Mouse (Mus musculus): ENCODE results near the gene Fchsd2. TPM values are rescaled to one million over a fixed set of nuclear protein-coding genes. Genes with fewer than 3 reads are reported as not detected.

The Fchsd2 gene
- polyA plus RNA-seq, 1 experiment, result 0.02 TPM

DNA sequence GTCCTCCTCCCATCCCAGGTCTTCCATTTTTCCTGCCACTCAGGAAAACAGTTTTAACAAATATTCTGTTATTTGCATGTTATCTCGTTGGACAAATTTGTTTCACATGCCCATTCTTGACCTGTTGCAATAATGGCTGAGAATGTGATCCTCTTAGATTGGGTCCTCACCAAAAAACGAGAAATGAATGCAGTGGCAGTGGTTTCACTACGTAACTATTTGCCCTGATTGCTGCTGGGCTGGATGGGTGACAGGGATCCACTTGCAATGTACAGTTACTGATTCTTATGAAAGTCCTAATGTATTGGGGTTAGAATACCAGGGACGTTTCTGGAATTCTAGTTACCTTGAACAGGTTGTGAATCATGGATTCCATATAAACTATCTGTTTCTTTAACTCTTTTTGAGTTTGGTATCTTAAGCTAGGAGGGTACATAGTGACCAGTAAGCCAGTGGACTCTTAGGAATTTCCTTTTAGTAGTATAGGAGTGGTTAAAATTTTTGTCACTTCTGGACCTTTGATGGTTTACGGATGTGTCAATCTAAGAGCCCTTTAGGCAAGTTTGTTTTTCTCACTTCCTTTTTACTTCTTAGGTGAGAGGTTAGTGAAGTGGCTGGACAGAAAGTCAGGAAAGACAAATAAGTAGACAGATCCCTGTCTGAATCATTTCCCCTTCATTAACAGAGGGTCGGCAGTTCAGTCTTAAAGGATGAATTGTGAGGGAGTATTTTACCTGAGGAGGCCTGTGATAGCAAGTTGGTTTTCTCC, 31.1 kb downstream of the Fchsd2 start:
- Histone ChIP-seq H3K4me3 (replicated peaks) (no peak overlapping the region), H3K36me3 (ENCODE audit: control insufficient read depth) (no peaks in the 10 kb centered on the region), H3K4me1 (ENCODE audit: control insufficient read depth) (peaks cover 2% of the 10 kb centered on the region), H3K9me3 (ENCODE audit: control insufficient read depth, low read length) (no peaks in the 10 kb centered on the region), H3K27me3 (ENCODE audit: control insufficient read depth) (no peaks in the 10 kb centered on the region)
- TF ChIP-seq GATA1 (IDR thresholded peaks at IDR 0.05; ENCODE audit: low read length) (no peak), TAL1 (IDR thresholded peaks at IDR 0.05; ENCODE audit: low read length) (no peak)

DNA sequence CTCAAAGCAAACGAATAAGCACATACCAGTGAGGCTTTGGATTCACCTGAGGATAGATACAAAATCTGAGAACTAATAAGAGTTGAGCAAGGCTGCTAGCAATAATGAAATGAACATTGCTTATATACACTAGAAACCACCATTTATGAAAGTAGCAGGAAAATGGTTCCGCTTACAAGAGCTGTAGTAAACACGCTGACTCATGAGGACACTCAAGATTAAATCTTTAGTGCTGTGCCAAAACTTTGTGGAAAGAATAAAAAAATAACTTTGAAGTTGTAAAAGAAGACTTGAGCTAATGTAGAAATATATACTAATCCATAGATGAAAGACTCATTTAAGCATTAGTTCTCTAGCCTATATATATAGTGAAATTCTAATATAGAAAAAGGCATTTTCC, 35.1 kb downstream of the Fchsd2 start:
- H3K27me3 ChIP-seq (ENCODE audit: control insufficient read depth), result no peaks in the 10 kb centered on the region
- H3K4me3 ChIP-seq (replicated peaks), result no peak overlapping the region
- H3K9me3 ChIP-seq (ENCODE audit: control insufficient read depth, low read length), result no peaks in the 10 kb centered on the region
- TF ChIP-seq TAL1 (IDR thresholded peaks at IDR 0.05; ENCODE audit: low read length) (no peak), GATA1 (IDR thresholded peaks at IDR 0.05; ENCODE audit: low read length) (no peak)
- no peaks in the 10 kb centered on the region for H3K36me3 ChIP-seq (ENCODE audit: control insufficient read depth)
- H3K4me1 ChIP-seq (ENCODE audit: control insufficient read depth), result peaks cover 2% of the 10 kb centered on the region

DNA sequence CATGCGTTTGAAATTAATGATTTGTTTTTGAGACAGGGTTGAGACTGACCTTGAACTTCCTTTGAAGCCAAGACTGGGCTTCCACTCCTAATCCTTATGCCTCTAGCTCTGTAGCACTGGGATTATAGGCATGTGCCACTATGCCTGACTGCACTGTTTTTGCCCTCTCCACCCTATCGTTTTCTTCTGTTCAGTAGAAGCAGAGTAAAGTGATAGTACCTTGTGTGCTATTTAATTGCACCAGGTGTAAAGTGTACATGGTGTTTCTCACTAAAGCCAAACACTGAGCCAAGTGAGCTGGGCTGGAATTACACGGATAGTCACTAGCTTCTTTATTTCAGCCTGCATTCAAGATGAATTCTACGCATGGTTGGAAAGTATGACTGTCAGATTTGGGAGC, 35.9 kb downstream of the Fchsd2 start:
- Histone ChIP-seq H3K27me3 (ENCODE audit: control insufficient read depth) (no peaks in the 10 kb centered on the region), H3K4me3 (replicated peaks) (no peak overlapping the region), H3K36me3 (ENCODE audit: control insufficient read depth) (no peaks in the 10 kb centered on the region), H3K4me1 (ENCODE audit: control insufficient read depth) (peaks cover 5% of the 10 kb centered on the region), H3K9me3 (ENCODE audit: control insufficient read depth, low read length) (no peaks in the 10 kb centered on the region)
- TF ChIP-seq TAL1 (IDR thresholded peaks at IDR 0.05; ENCODE audit: low read length) (no peak), GATA1 (IDR thresholded peaks at IDR 0.05; ENCODE audit: low read length) (no peak)

DNA sequence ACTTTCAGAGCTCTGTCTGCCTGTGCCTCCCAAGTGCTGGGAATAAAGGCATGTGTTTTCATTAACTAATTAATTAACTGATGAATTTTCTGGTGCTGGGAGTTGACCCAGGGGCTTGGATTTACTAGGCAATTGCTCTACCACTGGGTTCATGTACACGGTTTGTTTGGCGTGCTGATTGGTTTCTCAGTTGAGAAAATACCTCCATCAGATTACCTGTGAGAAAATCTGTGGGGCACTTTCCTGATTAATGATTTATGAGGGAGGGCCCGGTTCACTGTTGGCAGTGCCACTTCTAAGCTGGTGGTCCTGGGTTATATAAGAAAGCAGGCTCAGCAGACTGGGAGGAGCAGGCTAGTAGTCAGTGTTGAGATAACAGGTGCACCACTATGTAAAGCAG, 38.0 kb downstream of the Fchsd2 start:
- TF ChIP-seq GATA1 (IDR thresholded peaks at IDR 0.05; ENCODE audit: low read length), result no peak
- no peak for TF ChIP-seq TAL1 (IDR thresholded peaks at IDR 0.05; ENCODE audit: low read length)
- peaks cover 10% of the 10 kb centered on the region for H3K4me1 ChIP-seq (ENCODE audit: control insufficient read depth)

DNA sequence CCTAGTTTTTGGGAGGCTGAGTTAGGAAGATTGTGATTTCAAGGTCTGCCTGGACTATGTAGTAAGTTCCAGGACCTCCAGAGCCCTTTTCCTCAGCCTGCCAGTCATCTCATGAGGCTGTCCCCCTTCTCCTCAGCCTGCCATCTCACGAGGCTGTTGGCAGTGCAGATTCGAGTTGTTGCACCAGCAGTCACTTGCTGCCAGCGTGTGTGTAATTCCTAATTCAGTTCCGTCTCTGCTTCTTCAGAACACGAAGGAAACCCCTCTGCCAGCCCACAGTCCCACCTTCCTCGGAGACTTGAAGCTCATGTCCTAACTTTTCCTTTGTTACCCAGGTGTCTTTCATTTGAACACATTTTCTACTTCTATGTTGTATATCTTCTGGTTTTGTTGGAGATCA, 38.6 kb downstream of the Fchsd2 start:
- no peak for TF ChIP-seq GATA1 (IDR thresholded peaks at IDR 0.05; ENCODE audit: low read length)
- TF ChIP-seq TAL1 (IDR thresholded peaks at IDR 0.05; ENCODE audit: low read length), result no peak
- Histone ChIP-seq H3K9me3 (ENCODE audit: control insufficient read depth, low read length) (no peaks in the 10 kb centered on the region), H3K27me3 (ENCODE audit: control insufficient read depth) (no peaks in the 10 kb centered on the region), H3K36me3 (ENCODE audit: control insufficient read depth) (no peaks in the 10 kb centered on the region), H3K4me1 (ENCODE audit: control insufficient read depth) (peaks cover 10% of the 10 kb centered on the region), H3K4me3 (replicated peaks) (no peak overlapping the region)

More for the DNA sequence above, 38.0 kb downstream of the Fchsd2 start:
- Histone ChIP-seq H3K4me3 (replicated peaks) (no peak overlapping the region), H3K9me3 (ENCODE audit: control insufficient read depth, low read length) (no peaks in the 10 kb centered on the region), H3K27me3 (ENCODE audit: control insufficient read depth) (no peaks in the 10 kb centered on the region), H3K36me3 (ENCODE audit: control insufficient read depth) (no peaks in the 10 kb centered on the region)

DNA sequence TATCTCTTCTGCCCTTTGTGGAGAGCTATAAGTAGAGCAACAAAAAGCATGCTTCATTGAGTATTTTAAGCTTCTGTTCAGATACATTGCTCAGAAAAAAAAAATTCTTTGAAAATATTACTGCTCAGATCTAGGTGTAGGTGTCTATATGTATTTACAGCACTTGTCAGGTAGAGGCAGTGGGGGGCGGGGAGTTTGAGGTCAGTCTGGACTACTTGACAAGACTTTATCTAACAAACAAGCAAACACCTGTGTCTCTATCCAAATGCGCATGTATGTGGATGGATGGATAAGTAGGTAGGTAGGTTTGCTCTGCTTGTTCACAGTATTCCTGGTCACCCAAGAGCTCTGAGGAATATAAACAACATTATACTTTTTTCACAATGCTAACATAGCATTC, 40.9 kb downstream of the Fchsd2 start:
- H3K4me3 ChIP-seq (replicated peaks), result no peak overlapping the region
- no peaks in the 10 kb centered on the region for H3K27me3 ChIP-seq (ENCODE audit: control insufficient read depth)
- peaks cover 8% of the 10 kb centered on the region for H3K4me1 ChIP-seq (ENCODE audit: control insufficient read depth)
- no peak for TF ChIP-seq TAL1 (IDR thresholded peaks at IDR 0.05; ENCODE audit: low read length)
- no peak for TF ChIP-seq GATA1 (IDR thresholded peaks at IDR 0.05; ENCODE audit: low read length)
- H3K36me3 ChIP-seq (ENCODE audit: control insufficient read depth), result no peaks in the 10 kb centered on the region
- H3K9me3 ChIP-seq (ENCODE audit: control insufficient read depth, low read length), result no peaks in the 10 kb centered on the region

DNA sequence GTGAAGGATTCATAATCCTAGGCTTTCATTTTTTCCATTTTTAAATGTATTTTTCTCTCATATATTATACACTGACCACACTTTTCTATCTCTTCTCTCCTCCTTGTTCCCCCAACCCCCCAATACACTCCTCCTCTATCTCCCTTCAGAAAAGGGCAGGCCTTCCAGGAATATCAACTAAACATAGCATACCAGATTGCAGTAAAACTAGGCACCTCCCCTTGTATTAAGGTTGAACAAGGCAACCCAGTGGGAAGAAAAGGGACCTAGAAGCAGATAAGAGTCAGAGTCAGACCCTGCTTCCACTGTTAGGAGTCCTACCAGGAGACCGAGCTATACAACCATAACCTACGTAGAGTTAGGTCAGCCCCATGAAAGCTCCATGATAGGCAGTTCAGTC, 41.5 kb downstream of the Fchsd2 start:
- H3K36me3 ChIP-seq (ENCODE audit: control insufficient read depth), result no peaks in the 10 kb centered on the region
- peaks cover 8% of the 10 kb centered on the region for H3K4me1 ChIP-seq (ENCODE audit: control insufficient read depth)
- H3K27me3 ChIP-seq (ENCODE audit: control insufficient read depth), result no peaks in the 10 kb centered on the region
- no peak overlapping the region for H3K4me3 ChIP-seq (replicated peaks)
- H3K9me3 ChIP-seq (ENCODE audit: control insufficient read depth, low read length), result no peaks in the 10 kb centered on the region
- no peak for TF ChIP-seq TAL1 (IDR thresholded peaks at IDR 0.05; ENCODE audit: low read length)
- TF ChIP-seq GATA1 (IDR thresholded peaks at IDR 0.05; ENCODE audit: low read length), result no peak

DNA sequence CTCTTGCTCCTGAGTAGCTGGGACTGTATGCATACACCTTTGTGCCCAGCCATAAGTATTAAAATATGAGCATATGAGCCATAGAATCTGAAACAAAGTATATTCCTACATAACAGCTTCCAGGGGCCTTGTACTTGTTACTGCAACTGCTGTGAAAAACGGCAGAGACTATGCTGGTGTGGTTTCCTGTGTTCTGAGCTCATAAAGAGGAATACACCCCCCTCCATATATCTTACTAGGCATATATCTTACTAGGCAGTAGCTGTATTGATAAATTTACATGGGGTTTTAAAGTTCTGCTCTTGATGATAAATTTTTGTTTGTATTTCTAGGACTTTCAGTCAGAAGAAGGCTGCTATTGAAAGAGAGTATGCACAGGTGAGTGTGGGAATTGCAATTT, 46.2 kb downstream of the Fchsd2 start:
- Histone ChIP-seq H3K9me3 (ENCODE audit: control insufficient read depth, low read length) (no peaks in the 10 kb centered on the region), H3K4me1 (ENCODE audit: control insufficient read depth) (peaks cover 3% of the 10 kb centered on the region), H3K4me3 (replicated peaks) (no peak overlapping the region), H3K36me3 (ENCODE audit: control insufficient read depth) (no peaks in the 10 kb centered on the region), H3K27me3 (ENCODE audit: control insufficient read depth) (no peaks in the 10 kb centered on the region)
- no peak for TF ChIP-seq GATA1 (IDR thresholded peaks at IDR 0.05; ENCODE audit: low read length)

DNA sequence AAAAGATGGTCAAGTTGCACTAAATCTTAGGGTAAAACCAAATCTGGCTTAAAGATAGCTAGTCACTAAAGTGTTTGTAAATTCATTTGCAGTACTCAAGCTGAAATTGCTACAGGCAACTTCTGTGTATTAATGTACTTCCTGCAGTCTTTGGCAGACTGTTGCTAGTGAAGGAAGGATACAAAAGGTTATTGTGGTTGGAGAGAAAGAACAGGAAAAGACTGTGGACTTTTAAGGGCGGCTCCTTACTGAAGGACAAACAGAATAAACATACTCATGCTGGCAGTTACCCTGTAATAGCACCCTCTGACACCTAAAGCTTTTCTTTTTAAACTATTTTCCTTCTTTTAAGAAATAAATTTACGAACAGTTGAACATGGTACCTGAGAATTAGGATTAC, 50.2 kb downstream of the Fchsd2 start:
- TF ChIP-seq TAL1 (IDR thresholded peaks at IDR 0.05; ENCODE audit: low read length) (no peak), GATA1 (IDR thresholded peaks at IDR 0.05; ENCODE audit: low read length) (no peak)
- no peaks in the 10 kb centered on the region for H3K9me3 ChIP-seq (ENCODE audit: control insufficient read depth, low read length)

DNA sequence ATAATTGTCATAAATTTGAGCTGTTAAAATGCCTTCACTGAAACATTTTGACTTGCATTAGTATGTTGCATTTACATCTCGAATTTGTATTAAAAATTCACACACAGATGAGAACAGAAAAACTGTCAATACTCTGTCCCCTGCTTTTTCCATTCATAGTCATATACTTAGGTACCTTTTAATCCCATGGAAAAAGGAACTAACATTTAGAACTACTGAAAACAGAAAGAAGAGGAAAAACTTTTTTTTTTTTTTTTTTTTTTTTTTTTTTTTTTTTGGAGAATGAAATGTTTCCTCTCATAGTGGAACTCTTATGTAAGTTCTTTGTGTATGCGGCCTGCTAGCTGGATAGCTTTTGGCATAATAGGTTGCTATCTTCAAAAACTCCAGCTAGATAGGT, 51.6 kb downstream of the Fchsd2 start:
- TF ChIP-seq GATA1 (IDR thresholded peaks at IDR 0.05; ENCODE audit: low read length), result no peak
- no peak for TF ChIP-seq TAL1 (IDR thresholded peaks at IDR 0.05; ENCODE audit: low read length)
- H3K4me1 ChIP-seq (ENCODE audit: control insufficient read depth), result no peaks in the 10 kb centered on the region
- H3K9me3 ChIP-seq (ENCODE audit: control insufficient read depth, low read length), result no peaks in the 10 kb centered on the region
- H3K36me3 ChIP-seq (ENCODE audit: control insufficient read depth), result no peaks in the 10 kb centered on the region
- H3K4me3 ChIP-seq (replicated peaks), result no peak overlapping the region
- no peaks in the 10 kb centered on the region for H3K27me3 ChIP-seq (ENCODE audit: control insufficient read depth)

More for the DNA sequence above, 50.2 kb downstream of the Fchsd2 start:
- H3K27me3 ChIP-seq (ENCODE audit: control insufficient read depth), result no peaks in the 10 kb centered on the region
- no peak overlapping the region for H3K4me3 ChIP-seq (replicated peaks)
- H3K36me3 ChIP-seq (ENCODE audit: control insufficient read depth), result no peaks in the 10 kb centered on the region
- H3K4me1 ChIP-seq (ENCODE audit: control insufficient read depth), result no peaks in the 10 kb centered on the region
